Mouse (Mus musculus) embryonic facial prominence, embryonic 11.5 days (tissue): ENCODE results near the gene Tmem260. TPM values are rescaled to one million over a fixed set of nuclear protein-coding genes. Genes with fewer than 3 reads are reported as not detected.

Experiments
- ATAC-seq: fragments of 200-750 bp; cut with Nextera tagmentation; replicated peaks from 2 replicates; pipeline ENCODE4 v1.8.0; 2017; ENCODE audit warnings: low read depth; ENCODE audit not compliant: insufficient number of reproducible peaks, low FRiP score, low TSS enrichment
- DNase-seq: peaks from one replicate; pipeline ENCODE4 v3.0.0-alpha.2; 2015; ENCODE audit warnings: low spot score
- H3K27ac ChIP-seq: fragments of 300-500 bp; sonication (generic); replicated peaks from 2 replicates; pipeline ENCODE4 v1.5.1; 2014; ENCODE audit warnings: mild to moderate bottlenecking, low read depth, low read length, control low read depth
- H3K27me3 ChIP-seq: fragments of 300-500 bp; sonication (generic); 2 replicates; pipeline ENCODE4 v1.6.1; 2014; ENCODE audit warnings: mild to moderate bottlenecking, low read length, moderate library complexity, mixed read lengths; ENCODE audit not compliant: control insufficient read depth, insufficient read depth
- H3K36me3 ChIP-seq: fragments of 300-500 bp; sonication (generic); replicated peaks from 2 replicates; pipeline ENCODE4 v1.6.1; 2014; ENCODE audit warnings: low read depth, mild to moderate bottlenecking, low read length, moderate library complexity, mixed read lengths; ENCODE audit not compliant: control insufficient read depth, insufficient read depth
- H3K4me1 ChIP-seq: fragments of 300-500 bp; sonication (generic); 2 replicates; pipeline ENCODE4 v1.6.1; 2014; ENCODE audit warnings: low read length, mixed read lengths; ENCODE audit not compliant: control insufficient read depth, insufficient read depth
- H3K4me2 ChIP-seq: fragments of 300-500 bp; sonication (generic); 2 replicates; pipeline ENCODE4 v1.6.1; 2014; ENCODE audit warnings: low read depth, mild to moderate bottlenecking, control low read depth, low read length, moderate library complexity
- H3K4me3 ChIP-seq: fragments of 300-500 bp; sonication (generic); 2 replicates; pipeline ENCODE4 v1.5.1; 2014; ENCODE audit warnings: low read depth, low read length, control low read depth
- H3K9ac ChIP-seq: fragments of 300-500 bp; sonication (generic); replicated peaks from 2 replicates; pipeline ENCODE4 v1.6.1; 2014; ENCODE audit warnings: mild to moderate bottlenecking, control low read depth, low read length
- H3K9me3 ChIP-seq: fragments of 300-500 bp; sonication (generic); replicated peaks from 2 replicates; pipeline ENCODE4 v1.6.1; 2016; ENCODE audit warnings: mild to moderate bottlenecking, low read length, inconsistent platforms, mixed read lengths; ENCODE audit not compliant: control insufficient read depth
- WGBS: fragments of 180-500 bp; shearing (Covaris S2); extraction: QIAGEN DNeasy Blood & Tissue Kit; methylation state at CpG from one replicate; pipeline ENCODE4 v1.1.7; 2014; 5-methylcytosine and 5-hydroxymethylcytosine counted together
- polyA plus RNA-seq: library from polyadenylated mRNA; unstranded; fragments of >200 nt; fragmentation: Nextera tagmentation; extraction: Ambion mirVana; gene quantifications from 2 replicates; pipeline ENCODE4 v1.2.1, GENCODE M21; 2014

Tmem260 gene
- polyA plus RNA-seq, 1 experiment from 2014 or later, result 27.9 TPM

DNA sequence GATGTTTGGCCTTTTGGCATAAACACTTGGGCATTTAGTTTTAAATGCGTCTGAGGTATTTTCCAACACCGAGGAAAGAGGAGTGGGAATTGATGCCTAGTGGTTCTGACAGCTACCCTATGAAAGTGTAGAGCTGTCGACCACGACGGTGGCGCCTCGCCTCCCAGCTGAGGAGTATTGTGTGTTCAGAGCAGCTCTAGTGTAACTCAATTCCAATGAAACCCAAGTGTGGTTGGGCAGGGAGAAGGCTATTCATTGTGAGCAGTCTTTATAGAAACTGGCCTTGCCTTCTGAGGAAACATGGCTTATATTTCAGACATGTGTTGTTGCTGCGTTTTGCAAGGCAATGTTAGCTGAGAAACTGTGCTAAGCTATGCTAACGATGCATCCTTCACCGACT lies 99.2 kb downstream of the Tmem260 start:
- H3K9me3 ChIP-seq, result no peaks in the 10 kb centered on the region
- no peak for ATAC-seq

DNA sequence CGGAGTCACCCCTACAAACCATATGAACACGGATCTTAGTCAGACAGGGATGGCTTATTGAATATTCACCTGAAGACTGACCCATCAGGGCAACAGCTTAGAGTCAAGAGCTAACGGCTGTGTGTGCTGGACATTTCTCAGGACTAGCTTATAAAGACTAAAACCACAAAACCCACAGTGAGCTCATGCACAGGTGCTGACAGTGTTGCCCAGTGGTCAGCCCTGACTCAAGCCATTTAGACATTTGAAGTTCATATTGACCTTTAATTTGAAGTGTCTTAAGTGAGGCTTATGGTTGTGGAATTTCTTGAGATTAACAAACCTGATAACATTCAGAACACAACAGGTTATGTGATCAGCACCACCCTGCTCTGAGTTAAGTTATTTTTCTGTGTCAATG lies 100.1 kb downstream of the Tmem260 start:
- 96% methylated on average over 3 of the region's 3 CpGs for WGBS
- H3K4me1 ChIP-seq, result no peaks in the 10 kb centered on the region
- ATAC-seq (no peak), DNase-seq (no peak)
- H3K36me3 ChIP-seq, result no peaks in the 10 kb centered on the region
- no peak overlapping the region for H3K27ac ChIP-seq
- H3K4me3 ChIP-seq, result no peak overlapping the region
- H3K4me2 ChIP-seq, result no peak overlapping the region
- no peaks in the 10 kb centered on the region for H3K9me3 ChIP-seq
- H3K27me3 ChIP-seq, result no peaks in the 10 kb centered on the region
- H3K9ac ChIP-seq, result no peak overlapping the region

More for the DNA sequence above, 99.2 kb downstream of the Tmem260 start:
- no peaks in the 10 kb centered on the region for H3K36me3 ChIP-seq
- H3K4me1 ChIP-seq, result no peaks in the 10 kb centered on the region
- H3K27me3 ChIP-seq, result no peaks in the 10 kb centered on the region; the same call in 1 of the 2 replicates
- no peak overlapping the region for H3K4me2 ChIP-seq
- no peak overlapping the region for H3K4me3 ChIP-seq
- no peak overlapping the region for H3K27ac ChIP-seq
- 67% methylated on average over 10 of the region's 10 CpGs for WGBS
- no peak for DNase-seq
- no peak overlapping the region for H3K9ac ChIP-seq

DNA sequence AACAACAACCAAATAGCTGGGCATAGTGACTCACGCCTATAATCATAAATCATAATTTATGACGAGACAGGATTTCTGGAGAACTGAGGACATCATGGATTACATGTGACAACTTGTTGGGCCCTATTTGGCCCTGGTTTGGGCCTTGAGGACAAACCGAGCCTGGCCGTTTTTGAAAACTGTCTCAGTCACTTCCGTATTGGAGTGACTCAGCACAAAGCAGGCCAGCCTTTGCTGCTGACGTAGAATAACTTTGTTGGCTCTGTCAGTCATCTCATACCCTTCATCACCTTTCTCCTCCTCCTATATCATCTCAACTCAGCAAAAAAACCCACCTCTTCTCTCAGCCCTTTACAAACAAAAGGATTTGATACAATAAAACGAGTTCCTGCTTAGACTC lies 103.8 kb downstream of the Tmem260 start:
- Histone ChIP-seq H3K27me3 (no peaks in the 10 kb centered on the region), H3K36me3 (no peaks in the 10 kb centered on the region), H3K9ac (no peak overlapping the region), H3K4me1 (no peaks in the 10 kb centered on the region), H3K4me3 (no peak overlapping the region), H3K9me3 (no peaks in the 10 kb centered on the region), H3K27ac (no peak overlapping the region), H3K4me2 (no peak overlapping the region)
- DNase-seq (no peak), ATAC-seq (no peak)
- 79% methylated on average over 7 of the region's 7 CpGs for whole genome bisulfite sequencing

DNA sequence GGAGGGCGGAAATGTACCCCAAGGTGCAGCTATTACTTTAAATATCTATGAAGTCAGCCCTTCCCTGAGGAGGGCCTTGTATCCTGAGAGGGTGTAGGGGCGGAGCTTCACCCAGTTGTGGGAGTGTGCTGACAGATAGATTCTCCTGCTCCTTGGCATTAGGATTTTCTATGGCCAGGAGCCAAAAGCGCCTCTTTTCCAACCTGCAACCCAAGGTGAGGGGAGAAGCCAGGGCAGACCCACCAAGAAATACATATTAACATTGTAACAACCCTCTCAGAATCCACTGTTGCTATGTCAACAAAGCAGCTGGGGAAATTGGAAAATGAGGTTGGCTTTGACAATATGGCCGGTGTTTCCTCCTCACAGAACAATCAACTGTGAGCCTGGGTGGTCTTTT lies 107.3 kb downstream of the Tmem260 start:
- H3K9me3 ChIP-seq, result no peaks in the 10 kb centered on the region
- no peak overlapping the region for H3K4me3 ChIP-seq
- no peak overlapping the region for H3K4me2 ChIP-seq
- WGBS, result 79% methylated on average over 4 of the region's 4 CpGs
- H3K27me3 ChIP-seq, result no peaks in the 10 kb centered on the region
- ATAC-seq, result no peak
- no peak overlapping the region for H3K27ac ChIP-seq
- no peaks in the 10 kb centered on the region for H3K4me1 ChIP-seq
- DNase-seq, result no peak
- H3K36me3 ChIP-seq, result no peaks in the 10 kb centered on the region
- no peak overlapping the region for H3K9ac ChIP-seq

DNA sequence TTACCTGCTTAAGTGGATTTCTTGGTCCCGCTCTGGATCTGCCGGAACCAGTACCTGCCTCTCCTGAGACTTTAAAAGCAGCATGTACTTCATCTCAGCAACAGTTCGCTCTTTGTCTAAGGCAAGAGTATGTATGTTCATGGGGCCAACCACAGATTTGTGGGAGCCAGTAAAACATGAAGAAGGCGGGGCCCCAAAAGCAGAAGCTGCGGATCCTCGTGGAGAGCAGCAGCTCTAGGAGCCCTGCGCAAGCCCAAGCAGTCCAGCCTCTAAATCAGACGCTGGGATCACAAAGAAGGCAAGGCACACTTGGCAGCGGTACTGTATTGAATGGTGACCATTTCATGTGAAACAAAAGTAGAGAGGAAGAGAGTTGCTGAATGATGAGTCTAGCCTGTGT lies 107.8 kb downstream of the Tmem260 start:
- Histone ChIP-seq H3K27me3 (no peaks in the 10 kb centered on the region), H3K9ac (no peak overlapping the region), H3K9me3 (no peaks in the 10 kb centered on the region), H3K4me1 (no peaks in the 10 kb centered on the region), H3K27ac (no peak overlapping the region), H3K4me2 (no peak overlapping the region), H3K4me3 (no peak overlapping the region), H3K36me3 (no peaks in the 10 kb centered on the region)
- DNase-seq (no peak), ATAC-seq (no peak)
- 91% methylated on average over 9 of the region's 9 CpGs for WGBS

DNA sequence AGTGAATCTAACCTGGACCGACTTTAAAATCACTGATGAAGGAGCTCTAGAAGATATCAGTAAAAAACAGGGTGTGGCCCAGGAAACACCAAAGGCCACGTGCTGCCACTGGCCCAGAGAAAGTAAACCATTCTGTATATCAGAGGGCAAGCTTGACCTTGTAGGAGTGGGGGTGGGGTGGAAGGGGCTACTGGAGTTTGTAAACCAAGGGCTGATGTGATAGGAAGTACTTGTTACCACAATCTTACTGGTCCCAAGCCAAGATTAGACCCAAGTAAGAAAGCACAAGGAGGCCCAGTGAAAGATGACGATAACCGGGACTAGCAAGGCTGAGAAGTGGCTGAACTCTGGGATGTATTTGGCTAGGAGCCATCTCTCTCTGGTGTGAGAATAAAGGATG lies 113.1 kb downstream of the Tmem260 start:
- H3K36me3 ChIP-seq, result no peaks in the 10 kb centered on the region
- no peak overlapping the region for H3K27ac ChIP-seq
- H3K4me2 ChIP-seq, result no peak overlapping the region
- no peaks in the 10 kb centered on the region for H3K27me3 ChIP-seq
- H3K4me1 ChIP-seq, result no peaks in the 10 kb centered on the region
- 91% methylated on average over 4 of the region's 4 CpGs for WGBS
- ATAC-seq, result no peak
- H3K9ac ChIP-seq, result no peak overlapping the region
- H3K4me3 ChIP-seq, result no peak overlapping the region
- H3K9me3 ChIP-seq, result no peaks in the 10 kb centered on the region
- DNase-seq, result no peak

DNA sequence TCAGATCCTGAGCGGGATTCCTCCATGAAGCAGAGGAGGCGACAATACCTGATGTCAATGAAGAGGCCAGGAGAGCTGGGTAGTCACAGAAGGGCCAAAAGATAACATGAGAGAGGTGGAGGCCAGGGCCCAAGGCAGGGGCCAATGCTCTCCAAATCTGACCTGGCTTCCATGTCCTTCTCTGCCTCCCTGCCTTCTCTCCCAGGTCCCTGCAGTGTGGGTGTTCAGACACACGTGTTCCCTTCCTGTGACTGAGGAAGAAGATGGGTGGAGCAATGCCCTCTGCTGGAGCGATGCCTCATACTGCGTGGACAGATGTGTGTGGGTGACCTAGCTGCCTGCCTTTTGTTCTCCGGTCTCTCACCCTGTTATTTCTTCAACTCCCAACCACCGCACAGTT lies 113.8 kb downstream of the Tmem260 start:
- DNase-seq (no peak), ATAC-seq (no peak)
- Histone ChIP-seq H3K9ac (no peak overlapping the region), H3K4me3 (no peak overlapping the region), H3K27ac (no peak overlapping the region), H3K4me1 (no peaks in the 10 kb centered on the region), H3K9me3 (no peaks in the 10 kb centered on the region), H3K4me2 (no peak overlapping the region), H3K36me3 (no peaks in the 10 kb centered on the region), H3K27me3 (no peaks in the 10 kb centered on the region)
- 73% methylated on average over 7 of the region's 7 CpGs for WGBS

DNA sequence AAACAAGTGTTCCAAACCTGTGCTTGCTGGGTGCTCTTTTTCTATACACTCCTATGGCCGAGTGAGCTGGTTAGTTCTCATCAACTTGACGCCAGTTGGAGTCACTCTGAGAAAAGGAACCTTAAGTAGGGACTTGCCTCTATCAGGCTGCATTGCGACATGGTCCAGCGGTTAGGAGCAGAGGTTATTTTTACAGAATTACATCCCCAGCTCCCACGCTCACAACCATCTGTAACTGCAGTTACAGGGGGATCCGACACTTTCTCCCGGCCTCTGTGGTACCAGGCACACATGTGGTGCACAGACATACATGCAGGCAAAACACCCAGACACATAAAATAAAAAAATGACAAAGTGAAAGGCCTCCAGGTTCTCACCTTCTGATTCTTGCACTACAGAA lies 120.7 kb downstream of the Tmem260 start:
- H3K9ac ChIP-seq, result no peak overlapping the region
- WGBS, result 66% methylated on average over 7 of the region's 7 CpGs

More for the DNA sequence above, 120.7 kb downstream of the Tmem260 start:
- DNase-seq, result no peak
- Histone ChIP-seq H3K27ac (no peak overlapping the region), H3K27me3 (no peaks in the 10 kb centered on the region), H3K4me2 (no peak overlapping the region), H3K4me3 (no peak overlapping the region), H3K36me3 (no peaks in the 10 kb centered on the region), H3K9me3 (no peaks in the 10 kb centered on the region), H3K4me1 (no peaks in the 10 kb centered on the region)
- no peak for ATAC-seq
